Mouse (Mus musculus) layer of hippocampus, postnatal 36 days (tissue): ENCODE data around the gene Casp9. TPM values are rescaled to one million over a fixed set of nuclear protein-coding genes. Genes with fewer than 3 reads are reported as not detected.
A peak's percentile ranks its signal among the peaks of the same experiment; 100 is the strongest.

Source experiments
- DNase-seq, 2 experiments: peaks; one replicate each; pipeline ENCODE4 v3.0.0; 2022
- total RNA-seq, 2 experiments: library from RNA; stranded (reverse); gene quantifications; 2 replicates each; pipeline ENCODE4 v1.2.3; 2021

Gene Casp9
- total RNA-seq, 2 experiments from 2014 or later, result 19.9 to 21.1 TPM

- DNase-seq, result no peak
Observed at GRCm38 (mm10) chr4:141781201-141781985, 12.0 kb upstream of the Casp9 start.

GRCm38 (mm10) chr4:141784835-141785234 lies 8.6 kb upstream of the Casp9 start:
- DNase-seq, result no peak

DNA sequence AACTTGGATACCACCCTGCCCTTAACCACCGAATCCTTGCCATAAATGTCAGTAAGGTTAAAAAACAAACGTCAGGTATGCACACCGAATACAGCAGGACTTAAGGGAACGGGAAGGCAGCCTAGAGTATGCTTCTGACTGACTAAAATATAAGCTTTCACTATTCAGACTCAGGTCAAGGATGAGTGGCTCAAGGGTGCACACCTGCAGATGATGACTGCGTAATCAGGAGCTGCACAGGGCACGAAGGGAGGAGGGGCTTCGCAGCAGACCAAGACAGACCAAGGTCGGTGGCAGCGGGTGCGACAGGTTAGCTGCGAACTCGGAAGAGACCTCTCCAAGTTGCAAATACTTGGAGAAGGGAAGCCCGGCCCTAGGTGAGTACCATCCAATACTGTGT lies 7.3 kb upstream of the Casp9 start:
- DNase-seq, result no peak

DNA sequence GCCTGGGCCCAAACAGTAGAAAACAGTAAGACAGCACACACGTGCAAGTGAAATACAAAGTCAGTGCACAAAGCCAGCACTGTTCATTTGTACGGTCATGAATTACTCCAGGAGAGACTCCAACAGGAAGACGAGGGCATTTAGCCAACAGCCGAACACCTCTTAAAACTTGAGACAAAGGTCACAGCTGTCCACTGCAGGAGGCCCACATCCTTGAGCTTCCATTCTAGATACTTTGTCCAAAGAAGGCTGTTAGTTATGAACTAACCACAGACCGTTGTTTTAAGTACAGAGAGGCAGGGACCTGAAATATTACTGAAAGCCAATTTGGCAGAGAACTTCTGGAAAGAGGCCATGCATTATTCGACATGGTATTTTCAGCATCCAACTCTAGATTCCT lies 6.4 kb upstream of the Casp9 start:
- no peak for DNase-seq

DNA sequence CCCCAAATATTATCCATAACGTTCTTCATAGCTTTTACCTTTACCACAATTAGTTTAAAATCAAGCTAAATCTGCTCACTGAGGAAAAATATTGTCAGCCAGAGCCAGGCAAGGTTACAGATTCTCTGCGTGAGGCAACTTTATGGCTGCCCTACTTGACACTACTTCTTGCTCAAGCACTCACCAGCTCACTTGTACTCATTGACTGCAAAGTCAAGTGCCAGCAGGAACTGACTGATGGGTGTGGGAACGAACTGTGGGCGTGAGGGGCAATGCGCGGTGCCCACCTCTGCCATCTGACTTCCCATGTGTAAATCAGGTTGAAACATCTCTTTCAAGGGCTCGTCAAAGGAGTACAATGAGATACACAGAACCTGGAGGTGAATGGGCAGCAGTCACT lies 6.0 kb upstream of the Casp9 start:
- no peak for DNase-seq

DNA sequence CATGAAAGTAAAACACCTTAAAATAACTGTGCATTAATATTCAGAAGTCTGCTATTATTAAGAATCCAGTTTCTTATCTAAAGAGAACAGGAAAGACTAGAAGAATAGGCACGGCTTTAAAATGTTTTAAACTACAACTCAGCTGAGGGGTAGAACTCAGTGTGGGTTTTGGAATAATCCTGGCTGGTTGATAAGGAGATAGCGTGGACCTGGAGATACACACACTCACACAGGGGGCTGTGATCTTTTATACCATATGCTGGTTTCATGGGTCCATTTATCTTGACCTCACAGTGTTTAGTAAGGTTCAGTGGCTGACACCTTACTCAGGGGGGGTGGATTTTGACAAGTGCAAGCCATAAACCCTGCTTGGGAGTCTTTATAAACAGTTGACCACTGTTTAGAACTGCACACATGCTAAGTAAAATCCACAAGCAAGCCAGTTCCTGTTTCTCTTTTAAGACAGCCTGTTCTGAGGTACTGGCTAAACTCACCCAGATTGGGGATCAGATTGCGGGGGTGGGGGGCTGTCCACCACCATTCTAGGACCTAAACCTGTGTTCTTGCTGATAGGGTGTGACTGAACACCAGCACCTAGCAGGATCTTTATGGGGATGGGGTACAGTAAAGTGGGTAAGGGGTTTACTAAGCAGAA lies 3.7 kb upstream of the Casp9 start:
- no peak for DNase-seq

DNA sequence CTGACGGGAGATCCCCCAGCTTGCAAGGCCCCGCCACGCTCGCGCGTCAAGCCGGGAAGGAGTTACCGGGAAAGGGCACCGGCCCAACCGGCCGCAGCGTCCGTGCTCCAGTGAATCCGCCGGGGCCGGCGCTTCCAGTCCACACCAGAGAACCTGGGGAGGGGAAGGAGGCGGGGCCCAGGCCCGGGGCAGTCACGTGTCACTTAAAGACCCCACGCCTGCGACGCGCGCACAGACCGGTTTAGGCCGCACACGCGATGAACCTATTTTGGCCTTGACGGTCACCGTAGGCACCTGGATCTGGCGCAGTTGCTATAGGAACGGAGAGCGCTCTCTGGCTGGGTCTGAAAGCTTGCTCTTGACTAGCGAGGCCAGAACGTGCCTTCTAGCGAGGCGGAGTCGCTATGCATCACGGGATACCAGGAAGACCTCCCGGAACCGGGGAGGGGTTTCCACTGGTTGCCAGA lies 2.9 kb upstream of the Casp9 start, which contains the start of gene Dnajc16:
Gene Dnajc16, minus strand, starts transcription at position 408 of the 467 bp plus-strand sequence.
- peak; percentile 97 for DNase-seq

GRCm38 (mm10) chr4:141791486-141791885 lies 1.9 kb upstream of the Casp9 start:
- DNase-seq, result no peak

GRCm38 (mm10) chr4:141791951-141792350 lies 1.5 kb upstream of the Casp9 start:
- DNase-seq, result no peak

- DNase-seq, result no peak
Observed at GRCm38 (mm10) chr4:141792554-141793281, 694 bp upstream of the Casp9 start.

GRCm38 (mm10) chr4:141794152-141794535 lies 732 bp downstream of the Casp9 start:
- no peak for DNase-seq

DNA sequence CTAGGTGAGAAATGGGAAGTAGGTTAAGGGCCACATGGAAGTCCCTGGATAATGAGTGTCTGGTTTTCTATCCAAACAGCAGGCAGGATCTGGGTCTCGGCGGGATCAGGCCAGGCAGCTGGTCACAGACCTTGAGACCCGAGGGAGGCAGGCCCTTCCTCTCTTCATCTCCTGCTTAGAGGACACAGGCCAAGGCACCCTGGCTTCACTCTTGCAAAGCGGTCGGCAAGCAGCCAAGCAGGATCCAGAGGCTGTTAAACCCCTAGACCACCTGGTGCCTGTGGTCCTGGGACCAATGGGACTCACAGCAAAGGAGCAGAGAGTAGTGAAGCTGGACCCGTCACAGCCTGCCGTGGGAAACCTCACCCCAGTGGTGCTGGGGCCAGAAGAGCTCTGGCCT lies 2.9 kb downstream of the Casp9 start:
- DNase-seq, result no peak

DNA sequence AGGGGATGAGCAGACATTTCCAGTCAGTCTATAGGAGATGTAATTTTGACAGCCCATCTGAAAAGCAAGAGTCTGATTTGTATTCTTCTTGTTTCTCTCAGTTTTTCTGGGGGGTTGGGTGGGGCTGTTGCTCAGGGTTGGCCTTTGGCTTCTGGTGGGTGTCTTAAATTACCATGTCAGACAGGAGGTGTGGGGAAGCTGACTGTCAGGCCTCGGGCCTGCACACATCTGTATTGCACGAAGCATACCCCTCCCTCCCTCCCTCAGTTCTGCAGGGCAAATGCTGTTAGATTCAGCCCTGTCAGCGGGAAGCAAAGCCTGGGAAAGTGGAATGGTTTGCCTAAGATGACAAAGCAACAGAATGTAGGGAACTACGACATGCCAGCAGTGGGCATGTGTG lies 3.5 kb downstream of the Casp9 start:
- DNase-seq, result no peak

- DNase-seq, result no peak
Observed at GRCm38 (mm10) chr4:141797545-141797944, 4.1 kb downstream of the Casp9 start.

DNA sequence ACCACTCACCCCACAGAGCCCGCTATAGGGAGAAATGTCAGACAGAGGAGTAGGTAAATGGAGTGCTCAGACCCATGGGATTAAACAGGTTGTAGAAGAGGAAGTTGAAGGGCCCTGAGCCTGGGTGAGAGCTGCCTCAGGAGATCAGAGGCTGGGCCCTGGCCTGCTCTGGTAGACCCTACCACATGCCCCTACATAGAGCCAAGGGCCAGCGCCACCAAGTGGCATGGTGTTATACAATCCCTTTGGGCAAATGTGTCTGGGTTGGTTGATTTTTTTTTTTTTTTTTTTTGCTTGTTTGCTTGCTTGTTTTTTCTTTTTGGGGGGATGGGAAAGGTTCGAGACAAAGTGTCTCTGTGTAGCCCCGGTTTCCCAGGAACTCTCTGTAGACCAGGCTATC lies 10.7 kb downstream of the Casp9 start:
- DNase-seq, result no peak

DNA sequence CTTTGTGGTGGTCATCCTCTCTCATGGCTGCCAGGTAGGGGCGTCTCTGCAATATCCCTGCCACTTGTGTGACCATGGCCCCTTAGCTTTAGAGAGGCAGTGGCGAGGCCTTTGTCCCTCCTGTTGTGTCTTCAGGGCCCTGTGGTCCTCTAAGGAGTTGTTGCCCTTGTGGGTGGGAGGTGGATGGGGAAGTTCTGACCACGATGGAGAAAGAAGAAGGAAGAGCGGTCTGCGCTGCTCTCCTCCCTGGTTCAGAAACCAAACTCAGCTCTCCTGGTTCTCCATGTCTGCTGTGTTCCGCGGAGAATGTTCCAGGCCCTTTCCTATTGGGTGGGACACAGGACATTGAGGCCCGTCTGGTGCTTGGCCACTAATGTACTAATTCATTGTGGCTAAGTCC lies 12.5 kb downstream of the Casp9 start:
- no peak for DNase-seq

DNA sequence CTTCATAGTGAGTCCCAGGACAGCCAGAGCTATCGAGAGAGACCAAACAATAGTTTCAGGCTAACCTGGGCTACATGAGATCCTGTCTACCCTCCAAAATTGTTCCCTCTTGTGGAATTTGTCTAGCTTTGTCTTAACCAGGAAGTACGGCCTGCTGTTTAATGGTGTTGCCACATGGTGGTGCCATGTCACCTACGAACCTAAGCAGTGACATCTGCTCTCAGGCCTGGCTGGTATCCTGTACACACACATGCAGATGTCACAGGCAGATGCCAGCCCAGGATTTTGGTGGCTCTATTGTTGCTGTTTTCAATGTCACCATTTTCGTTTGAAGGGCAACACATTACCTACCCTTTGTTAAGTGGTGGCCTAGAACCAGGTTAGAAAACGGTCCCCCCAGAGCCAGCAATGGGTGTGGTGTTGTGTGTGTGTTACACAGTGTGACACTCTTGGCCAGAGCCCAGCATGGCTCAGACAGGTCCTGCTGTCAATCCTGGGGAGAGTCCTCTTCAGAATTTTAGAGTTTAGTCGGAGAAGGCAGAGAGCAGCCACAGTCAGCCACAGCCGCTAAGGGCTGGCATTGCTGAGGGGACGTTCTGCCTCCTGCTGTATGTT lies 16.5 kb downstream of the Casp9 start:
- peak; percentile 34 to 45 for DNase-seq

GRCm38 (mm10) chr4:141810975-141811374 lies 17.6 kb downstream of the Casp9 start:
- DNase-seq, result no peak

- DNase-seq, result no peak
Observed at GRCm38 (mm10) chr4:141811375-141811774, 18.0 kb downstream of the Casp9 start.

- no peak for DNase-seq
Observed at GRCm38 (mm10) chr4:141816267-141816666, 22.9 kb downstream of the Casp9 start.

GRCm38 (mm10) chr4:141816776-141817655 lies 23.6 kb downstream of the Casp9 start:
- DNase-seq, result peak; percentile 34 to 43

DNA sequence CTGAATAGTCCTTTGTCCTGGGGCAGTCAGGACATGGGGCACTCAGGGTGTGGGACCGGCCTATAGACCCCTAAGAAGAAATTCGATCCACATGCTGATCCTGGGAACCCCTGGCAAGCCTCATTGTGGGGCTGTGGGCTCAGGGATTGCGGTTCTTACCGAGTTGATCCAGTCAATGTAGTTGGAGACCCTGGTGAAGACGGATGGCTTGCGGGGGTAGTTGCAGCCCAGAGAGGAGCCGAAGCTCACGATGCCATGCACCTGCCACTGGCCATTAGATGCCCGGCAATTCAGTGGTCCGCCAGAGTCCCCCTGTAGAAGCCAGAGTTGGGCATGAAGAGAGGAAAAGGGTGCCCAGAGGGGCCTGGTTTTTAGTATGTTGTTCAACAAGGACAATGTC lies 24.3 kb downstream of the Casp9 start:
- DNase-seq, result no peak
